Mouse (Mus musculus) olfactory bulb, adult 2 months (tissue): ENCODE measurements around the gene Rrp36.

Experiments used
- CTCF ChIP-seq: fragments of 200-500 bp; IDR thresholded peaks from 2 replicates; pipeline ENCODE4 v1.5.1; 2012; ENCODE audit warnings: low read depth, mild to moderate bottlenecking, low read length, moderate library complexity; ENCODE audit not compliant: insufficient read depth
- POLR2A ChIP-seq: fragments of 200-500 bp; IDR thresholded peaks from 2 replicates; pipeline ENCODE4 v1.6.1; 2012; ENCODE audit warnings: mild to moderate bottlenecking, low read depth, low read length, moderate library complexity; ENCODE audit not compliant: insufficient read depth

DNA sequence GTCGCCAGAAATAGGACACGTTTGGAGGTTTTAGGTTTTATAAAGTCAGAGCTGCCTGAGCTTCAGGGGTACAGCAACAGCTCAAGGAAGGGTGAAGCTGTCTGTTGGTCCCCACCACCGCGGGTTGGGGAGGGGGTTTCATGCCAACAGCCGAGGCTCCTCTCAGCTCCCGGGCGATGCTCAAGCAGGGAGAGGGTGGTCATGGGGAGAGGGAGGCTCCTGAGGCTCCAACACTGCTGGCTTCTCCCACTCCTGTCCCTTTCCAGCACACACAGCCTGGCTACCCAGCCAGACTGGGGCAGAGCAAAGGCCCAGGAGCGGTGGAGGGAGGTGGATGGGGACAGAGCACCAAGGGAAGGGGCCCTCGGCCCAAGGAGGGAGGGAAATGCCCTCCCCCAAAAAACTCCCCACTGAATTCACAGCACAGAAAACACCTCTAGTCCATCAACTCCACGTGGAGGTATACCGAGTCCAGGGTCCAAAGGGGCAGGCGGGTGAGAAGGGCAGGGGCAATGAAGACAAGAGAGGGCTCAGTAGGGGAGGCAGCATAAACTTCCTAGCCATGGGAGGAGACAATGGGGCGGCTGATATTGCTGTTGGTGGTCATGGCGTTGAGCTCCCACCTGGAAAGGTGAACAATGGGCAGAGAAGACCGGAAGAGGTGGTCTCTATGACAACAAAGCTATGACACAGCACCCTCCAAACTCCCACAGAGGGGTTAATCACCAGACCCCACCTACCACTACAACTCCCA, 555 bp upstream of the Rrp36 start:
- TF ChIP-seq POLR2A (no peak), CTCF (no peak)
